In the genomic region with DNA sequence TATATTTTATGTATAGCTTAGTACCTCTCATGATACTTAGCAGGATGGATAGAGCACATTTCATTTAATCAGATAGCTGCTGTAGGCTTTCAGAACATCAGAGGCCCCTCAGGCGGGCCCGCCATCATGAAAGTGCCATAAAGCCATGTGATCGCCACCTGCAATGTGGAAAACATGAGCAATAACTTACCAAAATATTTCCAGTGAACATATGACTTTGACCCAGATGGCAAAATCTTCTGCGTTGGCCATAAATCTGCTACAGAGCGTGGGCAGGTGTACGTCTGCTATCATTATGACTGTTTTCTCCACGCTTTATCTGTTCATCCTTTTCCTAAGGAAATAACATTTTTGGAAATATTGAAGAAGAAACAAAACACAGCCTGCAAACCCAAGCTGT, we compare ENCODE assay signal across 11 mouse cellular contexts.
DNase-seq lines count a peak whose midpoint lies in the region.
"Had no signal": no experiment of that assay in that cellular context is flagged by ENCODE, and none has a peak within 500 bp of the region (broad histone marks: within the 10 kb centered on the region; RNA-seq: fewer than 3 reads in every experiment).

No protein-coding gene starts in this region.

- peak; percentile 45 for DNase-seq in heart, adult 11 months
- DNase-seq in heart, postnatal 14 days = no peak
- peak; percentile 76 for DNase-seq in brain, adult 2 months (ENCODE audit: low read depth, low spot score)
- DNase-seq in layer of hippocampus, adult 9-11 months = peak; percentile 77
- DNase-seq in right cerebral cortex, postnatal 25 days = peak; percentile 40
- no peak for DNase-seq in kidney, adult 11 months
- DNase-seq in gastrocnemius, postnatal 25 days = no peak
- DNase-seq: adrenal gland, postnatal 36 days; gastrocnemius, adult 2 months; lung, adult 2 months; lung, postnatal 36 days had no signal

- intact Hi-C loops in heart, postnatal 14 days (cut with DNase I) = no loop called here

Comparison
In these comparisons a context has a peak if more than half of its experiments do, and no peak if none do; other contexts are left out.
1. DNase-seq: peak in heart, adult 11 months (single experiment), brain, adult 2 months (single experiment), layer of hippocampus, adult 9-11 months (single experiment) and right cerebral cortex, postnatal 25 days (single experiment); none in heart, postnatal 14 days (0 of 2), kidney, adult 11 months (single experiment) and gastrocnemius, postnatal 25 days (single experiment).